Mouse (Mus musculus): ENCODE results near the gene Ormdl3. TPM values are rescaled to one million over a fixed set of nuclear protein-coding genes. Genes with fewer than 3 reads are reported as not detected.

Ormdl3 gene
- total and polyA plus RNA-seq, 3 experiments, result 32.5 to 45.1 (median 32.9) TPM

- Histone ChIP-seq H3K9ac (ENCODE audit: insufficient read depth, low read depth) (no peak overlapping the region), H3K4me3 (replicated peaks in 1 of 3; ENCODE audit: low read depth in 2 of 3, low read length in 2 of 3, poor library complexity in 1 of 3) (no peak overlapping the region)
Measured at GRCm38 (mm10) chr11:98599291-98599690, 12.1 kb upstream of the Ormdl3 start.

GRCm38 (mm10) chr11:98598851-98599290 lies 11.7 kb upstream of the Ormdl3 start:
- Histone ChIP-seq H3K27me3 (replicated peaks) (peaks cover 47% of the 10 kb centered on the region), H3K79me2 (replicated peaks; ENCODE audit: control insufficient read depth, extremely low read depth, insufficient read depth, poor library complexity, severe bottlenecking) (no peaks in the 10 kb centered on the region), H3K4me3 (replicated peaks in 1 of 3; ENCODE audit: low read depth in 2 of 3, low read length in 2 of 3, poor library complexity in 1 of 3) (no peak overlapping the region), H3K27ac (ENCODE audit: insufficient read depth, low read depth) (no peak overlapping the region), H3K4me1 (ENCODE audit: control insufficient read depth in 1 of 2, insufficient read depth in 2 of 2) (peaks cover 14 to 32% of the 10 kb centered on the region in 2 experiments), H3K4me2 (ENCODE audit: insufficient read depth, low read depth, poor library complexity, severe bottlenecking) (no peak overlapping the region), H3K9ac (ENCODE audit: insufficient read depth, low read depth) (no peak overlapping the region), H3K9me3 (replicated peaks; ENCODE audit: low read length) (no peaks in the 10 kb centered on the region), H3K36me3 (replicated peaks in 1 of 2; ENCODE audit: control insufficient read depth in 1 of 2, insufficient read depth in 1 of 2, low read length in 1 of 2) (no peaks in the 10 kb centered on the region)
- TF ChIP-seq PAX5 (IDR thresholded peaks at IDR 0.05; ENCODE audit: low read length), result no peak
- no peak for TF ChIP-seq CHD1 (IDR thresholded peaks at IDR 0.05; ENCODE audit: low read depth, low read length)
- TF ChIP-seq ELF1 (IDR thresholded peaks at IDR 0.05; ENCODE audit: low read depth, low read length), result no peak
- TF ChIP-seq TCF12 (IDR thresholded peaks at IDR 0.05; ENCODE audit: low read depth, low read length), result no peak
- no peak for TF ChIP-seq IRF4 (IDR thresholded peaks at IDR 0.05; ENCODE audit: low read depth, low read length)
- TF ChIP-seq CHD2 (IDR thresholded peaks at IDR 0.05; ENCODE audit: low read length), result no peak
- no peak for TF ChIP-seq JUN (IDR thresholded peaks at IDR 0.05; ENCODE audit: insufficient read depth, low read depth, low read length)
- no peak for TF ChIP-seq MEF2A (IDR thresholded peaks at IDR 0.05; ENCODE audit: borderline replicate concordance, low read depth, low read length)
- TF ChIP-seq HCFC1 (IDR thresholded peaks at IDR 0.05; ENCODE audit: low read depth, low read length), result no peak
- no peak for TF ChIP-seq RAD21 (IDR thresholded peaks at IDR 0.05; ENCODE audit: low read depth, low read length)
- no peak for TF ChIP-seq USF1 (IDR thresholded peaks at IDR 0.05; ENCODE audit: low read depth, low read length)
- TF ChIP-seq NELFE (IDR thresholded peaks at IDR 0.05; ENCODE audit: low read depth, low read length), result no peak
- TF ChIP-seq NRF1 (IDR thresholded peaks at IDR 0.05; ENCODE audit: low read depth, low read length), result no peak
- in situ Hi-C loops (cut with MboI; ENCODE audit: low pct_ligation_motif_present, low pct_unique_long_range_greater_than_20kb, low sequenced_read_pairs) (no loop called here), dilution Hi-C loops (cut with MboI; ENCODE audit: extremely low pct_ligation_motif_present, extremely low pct_unique_long_range_greater_than_20kb, low sequenced_read_pairs) (no loop called here)
- DNase-seq (ENCODE audit: extremely low read depth), result no peak

More at GRCm38 (mm10) chr11:98599291-98599690, 12.1 kb upstream of the Ormdl3 start:
- Histone ChIP-seq H3K27ac (ENCODE audit: insufficient read depth, low read depth) (no peak overlapping the region), H3K27me3 (replicated peaks) (peaks cover 50% of the 10 kb centered on the region), H3K9me3 (replicated peaks; ENCODE audit: low read length) (no peaks in the 10 kb centered on the region), H3K4me1 (ENCODE audit: control insufficient read depth in 1 of 2, insufficient read depth in 2 of 2) (peaks cover 14 to 32% of the 10 kb centered on the region in 2 experiments), H3K4me2 (ENCODE audit: insufficient read depth, low read depth, poor library complexity, severe bottlenecking) (no peak overlapping the region), H3K36me3 (replicated peaks in 1 of 2; ENCODE audit: control insufficient read depth in 1 of 2, insufficient read depth in 1 of 2, low read length in 1 of 2) (no peaks in the 10 kb centered on the region), H3K79me2 (replicated peaks; ENCODE audit: control insufficient read depth, extremely low read depth, insufficient read depth, poor library complexity, severe bottlenecking) (no peaks in the 10 kb centered on the region)
- TF ChIP-seq ZC3H11A (IDR thresholded peaks at IDR 0.05; ENCODE audit: low read depth, low read length) (no peak), TBP (conservative IDR thresholded peaks at IDR 0.05; ENCODE audit: low read depth, low read length) (no peak), EP300 (IDR thresholded peaks at IDR 0.05; ENCODE audit: low read length) (no peak), MXI1 (IDR thresholded peaks at IDR 0.05; ENCODE audit: low read depth, low read length) (no peak), ZKSCAN1 (IDR thresholded peaks at IDR 0.05; ENCODE audit: borderline replicate concordance, low read depth, low read length) (no peak), POLR2A (IDR thresholded peaks at IDR 0.05; ENCODE audit: low read depth, low read length) (no peak)
- DNase-seq (ENCODE audit: extremely low read depth), result no peak
- in situ Hi-C loops (cut with MboI; ENCODE audit: low pct_ligation_motif_present, low pct_unique_long_range_greater_than_20kb, low sequenced_read_pairs) (no loop called here), dilution Hi-C loops (cut with MboI; ENCODE audit: extremely low pct_ligation_motif_present, extremely low pct_unique_long_range_greater_than_20kb, low sequenced_read_pairs) (no loop called here)
